ENCODE assay signal across 8 mouse cellular contexts in the genomic region with DNA sequence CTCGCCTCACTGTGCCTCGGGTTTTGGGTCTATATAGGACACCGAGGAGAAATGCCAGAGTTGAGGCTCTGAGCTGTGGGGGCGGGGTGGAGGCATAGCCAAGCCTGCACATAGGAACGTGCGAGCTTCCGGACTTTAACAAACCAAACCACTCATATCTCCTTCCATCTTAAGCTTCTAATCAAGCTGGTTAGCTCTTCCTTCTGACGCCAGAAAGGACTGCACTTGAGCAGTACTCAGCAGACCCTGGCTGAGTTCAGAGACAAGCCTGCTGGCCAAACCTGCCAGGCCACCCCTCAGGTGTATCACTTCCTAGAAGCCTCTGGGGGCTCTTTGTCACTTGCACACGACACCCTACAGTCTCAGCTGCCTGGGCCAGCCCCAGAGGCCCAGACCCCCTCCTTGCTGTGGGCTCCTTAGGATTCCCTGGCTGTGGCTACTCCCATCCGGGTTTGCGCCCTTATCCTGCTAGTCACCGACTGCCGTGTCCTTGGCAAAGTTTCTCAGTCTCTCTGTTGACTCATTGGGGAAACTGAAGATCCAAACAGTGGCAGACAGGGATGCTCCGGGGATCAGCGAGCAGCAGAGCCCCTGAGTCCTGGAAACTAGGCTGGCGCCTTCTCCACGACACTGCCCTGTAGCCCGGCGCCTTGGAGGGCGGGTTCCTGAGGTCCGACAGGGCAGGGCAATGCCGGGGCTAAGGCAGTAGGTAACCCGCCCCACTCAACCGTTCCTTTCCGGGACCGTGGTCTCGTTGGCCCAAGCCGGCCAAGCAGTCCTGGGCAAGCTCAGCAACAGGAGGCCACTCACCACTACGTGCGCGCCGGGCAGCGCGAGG. TPM values are rescaled to one million over a fixed set of nuclear protein-coding genes. Genes with fewer than 3 reads are reported as not detected.
DNase-seq lines count a peak whose midpoint lies in the region; ATAC-seq and TF ChIP-seq lines count a peak whose summit lies in the region.

No protein-coding gene starts in this region.

- intact Hi-C loops in left cerebral cortex, postnatal 25 days (cut with DNase I): loop anchor here (1.0 kb wide), 1 partner anchor 45 kb away; a partner anchor contains a TSS

- peak overlapping the region; percentile 82 for H3K27ac ChIP-seq in bone marrow, adult 2 months (ENCODE audit: control insufficient read depth, insufficient read depth, low read depth, low read length, poor library complexity)
- H3K27ac ChIP-seq in forebrain, embryonic 11.5 days (ENCODE audit: low read depth, low read length): peak overlapping the region; percentile 15; the same call in 1 of the 2 replicates
- peak overlapping the region; percentile 89 for H3K27ac ChIP-seq in hindbrain, embryonic 14.5 days

- TF ChIP-seq CTCF in bone marrow, adult 2 months (IDR thresholded peaks at IDR 0.05; ENCODE audit: control insufficient read depth, insufficient read depth, low read length): no peak

- H3K4me1 ChIP-seq in bone marrow, adult 2 months (ENCODE audit: control insufficient read depth, insufficient read depth, low read length): peaks cover 3% of the 10 kb centered on the region; the same call in 1 of the 2 replicates
- H3K4me1 ChIP-seq in forebrain, embryonic 11.5 days (replicated peaks; ENCODE audit: control insufficient read depth, insufficient read depth, low read length): peaks cover 6% of the 10 kb centered on the region; the same call in 1 of the 2 replicates
- peaks cover 12% of the 10 kb centered on the region for H3K4me1 ChIP-seq in hindbrain, embryonic 14.5 days (replicated peaks; ENCODE audit: control insufficient read depth, insufficient read depth, low read length)

- peak overlapping the region; percentile 72 for H3K9ac ChIP-seq in forebrain, embryonic 11.5 days (ENCODE audit: low read length)
- H3K9ac ChIP-seq in hindbrain, embryonic 14.5 days: peak overlapping the region; percentile 75

- TF ChIP-seq POLR2A in bone marrow, adult 2 months (IDR thresholded peaks at IDR 0.05; ENCODE audit: borderline replicate concordance, control insufficient read depth, low read depth, low read length): no peak

- no peaks in the 10 kb centered on the region for H3K36me3 ChIP-seq in forebrain, embryonic 11.5 days (ENCODE audit: control insufficient read depth, insufficient read depth, low read length)
- H3K36me3 ChIP-seq in hindbrain, embryonic 14.5 days (replicated peaks; ENCODE audit: control insufficient read depth, insufficient read depth): peaks cover 2% of the 10 kb centered on the region; the same call in 1 of the 2 replicates

- H3K4me3 ChIP-seq in bone marrow, adult 2 months (replicated peaks; ENCODE audit: control insufficient read depth, low read depth, low read length): peak overlapping the region; percentile 92
- H3K4me3 ChIP-seq in forebrain, embryonic 11.5 days (ENCODE audit: low read depth, low read length): peak overlapping the region; percentile 64
- peak overlapping the region; percentile 65 for H3K4me3 ChIP-seq in hindbrain, embryonic 14.5 days (replicated peaks; ENCODE audit: low read length)

- ATAC-seq in cerebellum, adult (ENCODE audit: insufficient number of reproducible peaks, low FRiP score, low TSS enrichment): peak; percentile 11
- peak; percentile 42 for ATAC-seq in forebrain, embryonic 11.5 days (replicated peaks; ENCODE audit: low FRiP score)
- ATAC-seq in hindbrain, embryonic 14.5 days (ENCODE audit: low FRiP score): peak; percentile 12; the same call in 1 of the 2 replicates
- peak; percentile 40 for ATAC-seq in megakaryocyte progenitor cell, adult 5-6 weeks (replicated peaks; ENCODE audit: poor library complexity)

- WGBS in bone marrow, adult 2 months: under 1% methylated on average over 34 of the region's 34 CpGs
- WGBS in forebrain, embryonic 11.5 days: 4% methylated on average over 34 of the region's 34 CpGs
- 5% methylated on average over 34 of the region's 34 CpGs for WGBS in hindbrain, embryonic 14.5 days

- peak overlapping the region; percentile 97 for H3K4me2 ChIP-seq in forebrain, embryonic 11.5 days (ENCODE audit: low read depth, low read length, severe bottlenecking)
- peak overlapping the region; percentile 89 for H3K4me2 ChIP-seq in hindbrain, embryonic 14.5 days (replicated peaks)

- H3K9me3 ChIP-seq in forebrain, embryonic 11.5 days (ENCODE audit: control insufficient read depth, low read length): no peaks in the 10 kb centered on the region
- H3K9me3 ChIP-seq in hindbrain, embryonic 14.5 days (ENCODE audit: control insufficient read depth, low read length): no peaks in the 10 kb centered on the region

- DNase-seq in cerebellum, adult 9-11 months: no peak
- peak; percentile 53 for DNase-seq in forebrain, embryonic 11.5 days (ENCODE audit: low spot score)
- DNase-seq in hindbrain, embryonic 14.5 days (ENCODE audit: low spot score): no peak
- peak; percentile 12 to 52 for DNase-seq in left cerebral cortex, postnatal 25 days (ENCODE audit: low spot score in 2 of 2)
- peak; percentile 23 for DNase-seq in right cerebral cortex, postnatal 25 days

- H3K27me3 ChIP-seq in forebrain, embryonic 11.5 days (ENCODE audit: control insufficient read depth, insufficient read depth, low read length): no peaks in the 10 kb centered on the region
- H3K27me3 ChIP-seq in hindbrain, embryonic 14.5 days (ENCODE audit: control insufficient read depth, insufficient read depth, low read length): no peaks in the 10 kb centered on the region

RNA-seq across cellular contexts. Expression of a gene that starts 0.6 kb away (rescaled TPM):
- 4.2 and 6.4 TPM in 2 replicates for polyA plus RNA-seq in bone marrow, adult 2 months (2011; ENCODE audit: insufficient read depth, insufficient read length, low replicate concordance, missing spikeins)
- 8.9 and 9.0 TPM in 2 replicates for polyA plus RNA-seq in forebrain, embryonic 11.5 days (2014; fragmentation: Nextera tagmentation; extraction: Ambion mirVana)
- 15.2 and 16.1 TPM in 2 replicates for polyA plus RNA-seq in hindbrain, embryonic 14.5 days (2014; fragmentation: Nextera tagmentation; extraction: Ambion mirVana)
- total RNA-seq in left cerebral cortex, postnatal 25 days (2021): 10 to 100 TPM; 24.4 to 25.9 TPM
- total RNA-seq in megakaryocyte progenitor cell, adult 5-6 weeks (2015): 11.3 and 12.8 TPM in 2 replicates
- 32.4 and 36.6 TPM in 2 replicates for total RNA-seq in megakaryocyte progenitor cell, adult 5-6 weeks (2017)

RNA-seq across cellular contexts. Expression of a gene that starts 37.6 kb away (rescaled TPM):
- polyA plus RNA-seq in bone marrow, adult 2 months (2011; ENCODE audit: insufficient read depth, insufficient read length, low replicate concordance, missing spikeins): 12.7 and 19.0 TPM in 2 replicates
- polyA plus RNA-seq in forebrain, embryonic 11.5 days (2014; fragmentation: Nextera tagmentation; extraction: Ambion mirVana): 70.7 and 75.4 TPM in 2 replicates
- 36.0 and 39.4 TPM in 2 replicates for polyA plus RNA-seq in hindbrain, embryonic 14.5 days (2014; fragmentation: Nextera tagmentation; extraction: Ambion mirVana)
- total RNA-seq in left cerebral cortex, postnatal 25 days (2021): 10 to 100 TPM; 51.5 to 56.4 TPM
- total RNA-seq in megakaryocyte progenitor cell, adult 5-6 weeks (2015): 95.7 and 107 TPM in 2 replicates
- 86.3 and 105 TPM in 2 replicates for total RNA-seq in megakaryocyte progenitor cell, adult 5-6 weeks (2017)

RNA-seq across cellular contexts. Expression of a gene that starts 44.9 kb away (rescaled TPM):
- polyA plus RNA-seq in bone marrow, adult 2 months (2011; ENCODE audit: insufficient read depth, insufficient read length, low replicate concordance, missing spikeins): 7.9 and 14.4 TPM in 2 replicates
- 6.9 and 7.4 TPM in 2 replicates for polyA plus RNA-seq in forebrain, embryonic 11.5 days (2014; fragmentation: Nextera tagmentation; extraction: Ambion mirVana)
- 11.4 and 11.9 TPM in 2 replicates for polyA plus RNA-seq in hindbrain, embryonic 14.5 days (2014; fragmentation: Nextera tagmentation; extraction: Ambion mirVana)
- 10 to 100 TPM; 15.5 to 16.1 TPM for total RNA-seq in left cerebral cortex, postnatal 25 days (2021)
- 30.3 and 32.6 TPM in 2 replicates for total RNA-seq in megakaryocyte progenitor cell, adult 5-6 weeks (2015)
- 29.1 and 31.1 TPM in 2 replicates for total RNA-seq in megakaryocyte progenitor cell, adult 5-6 weeks (2017)

Comparison
In these comparisons a context has a peak if more than half of its experiments do, and no peak if none do; other contexts are left out.
1. DNase-seq: peak in forebrain, embryonic 11.5 days (single experiment), left cerebral cortex, postnatal 25 days (2 of 2) and right cerebral cortex, postnatal 25 days (single experiment); none in cerebellum, adult 9-11 months (single experiment) and hindbrain, embryonic 14.5 days (single experiment).
2. H3K27ac ChIP-seq: peak in every context shown above with its lines; median percentile 89 in hindbrain, embryonic 14.5 days; 82 in bone marrow, adult 2 months; 15 in forebrain, embryonic 11.5 days.
3. Peak in every context shown above with its lines, with median percentiles within 50 percentile points of each other: ATAC-seq and H3K4me3 ChIP-seq.